Mouse (Mus musculus) MEL (cell line): ENCODE results near the gene Epb42. TPM values are rescaled to one million over a fixed set of nuclear protein-coding genes. Genes with fewer than 3 reads are reported as not detected.
A peak's percentile ranks its signal among the peaks of the same experiment; 100 is the strongest.

Experiments used
- DNase-seq: peaks from one replicate; pipeline ENCODE4 v3.0.0; 2011; ENCODE audit warnings: low read depth, low spot score
- H3K27ac ChIP-seq: 2 replicates; pipeline ENCODE4 v1.5.1; 2012; ENCODE audit warnings: low read depth, mild to moderate bottlenecking, control low read depth, low read length, moderate library complexity; ENCODE audit not compliant: control insufficient read depth
- H3K27me3 ChIP-seq, 2 experiments: fragments of 150-350 bp in 1 of 2; sonication (generic) in 1 of 2; 2 replicates each; pipeline ENCODE4 v1.6.1; 2012; ENCODE audit warnings: low read length in 2 of 2, mild to moderate bottlenecking in 2 of 2, improper control_type of control experiment in 1 of 2, moderate library complexity in 1 of 2; ENCODE audit not compliant: insufficient read depth in 2 of 2, control insufficient read depth in 1 of 2
- H3K36me3 ChIP-seq, 2 experiments: 2 replicates each; pipeline ENCODE4 v1.6.1; 2012 to 2014; ENCODE audit warnings: low read length in 2 of 2, improper control_type of control experiment in 1 of 2, inconsistent platforms in 1 of 2, mild to moderate bottlenecking in 1 of 2; ENCODE audit not compliant: insufficient read depth in 2 of 2, control insufficient read depth in 1 of 2
- H3K4me1 ChIP-seq, 2 experiments: fragments of 150-350 bp in 1 of 2; sonication (generic) in 1 of 2; 2 replicates each; pipeline ENCODE4 v1.6.1; 2012; ENCODE audit warnings: low read length in 2 of 2, improper control_type of control experiment in 1 of 2, mild to moderate bottlenecking in 1 of 2; ENCODE audit not compliant: insufficient read depth in 2 of 2, control insufficient read depth in 1 of 2
- H3K4me3 ChIP-seq, 2 experiments: fragments of 150-350 bp in 1 of 2; sonication (generic) in 1 of 2; 2 replicates each; pipeline ENCODE4 v1.5.1; 2012; ENCODE audit warnings: low read depth in 2 of 2, low read length in 2 of 2, mild to moderate bottlenecking in 2 of 2, moderate library complexity in 2 of 2, control low read depth in 1 of 2, improper control_type of control experiment in 1 of 2; ENCODE audit not compliant: control insufficient read depth in 1 of 2, insufficient read depth in 1 of 2
- H3K79me2 ChIP-seq: 2 replicates; pipeline ENCODE4 v1.6.1; 2012; ENCODE audit warnings: mild to moderate bottlenecking, low read length, moderate library complexity; ENCODE audit not compliant: control insufficient read depth, poor library complexity, insufficient read depth
- H3K9ac ChIP-seq: 2 replicates; pipeline ENCODE4 v1.6.1; 2012; ENCODE audit warnings: low read depth, mild to moderate bottlenecking, control low read depth, low read length, moderate library complexity; ENCODE audit not compliant: control insufficient read depth, poor library complexity, severe bottlenecking
- H3K9me3 ChIP-seq: fragments of 150-350 bp; sonication (generic); replicated peaks from 2 replicates; pipeline ENCODE4 v1.6.1; 2012; ENCODE audit warnings: mild to moderate bottlenecking, low read length, improper control_type of control experiment, moderate library complexity; ENCODE audit not compliant: insufficient read depth
- ELF1 ChIP-seq: IDR thresholded peaks from 2 replicates; pipeline ENCODE4 v1.6.1; 2014; ENCODE audit warnings: low read depth, mild to moderate bottlenecking, inconsistent platforms, low read length, improper control_type of control experiment, moderate library complexity
- EP300 ChIP-seq, 2 experiments: IDR thresholded peaks; 2 replicates each; pipeline ENCODE4 v1.6.1; 2011; ENCODE audit warnings: improper control_type of control experiment in 2 of 2, low read length in 2 of 2, low read depth in 1 of 2, mild to moderate bottlenecking in 1 of 2
- ETS1 ChIP-seq: IDR thresholded peaks from 2 replicates; pipeline ENCODE4 v1.6.1; 2012; ENCODE audit warnings: low read depth, mild to moderate bottlenecking, inconsistent platforms, low read length, improper control_type of control experiment, moderate library complexity
- JUND ChIP-seq: IDR thresholded peaks from 2 replicates; pipeline ENCODE4 v1.6.1; 2011; ENCODE audit warnings: low read depth, mild to moderate bottlenecking, improper control_type of control experiment, low read length
- MAFK ChIP-seq: IDR thresholded peaks from 2 replicates; pipeline ENCODE4 v1.6.1; 2011; ENCODE audit warnings: low read depth, mild to moderate bottlenecking, low read length, improper control_type of control experiment, borderline replicate concordance
- MAX ChIP-seq: IDR thresholded peaks from 2 replicates; pipeline ENCODE4 v1.6.1; 2011; ENCODE audit warnings: low read length, improper control_type of control experiment
- MAZ ChIP-seq: IDR thresholded peaks from 2 replicates; pipeline ENCODE4 v1.6.1; 2012; ENCODE audit warnings: low read depth, mild to moderate bottlenecking, inconsistent platforms, low read length, improper control_type of control experiment
- MEF2A ChIP-seq: IDR thresholded peaks from 2 replicates; pipeline ENCODE4 v1.6.1; 2014; ENCODE audit warnings: low read depth, mild to moderate bottlenecking, inconsistent platforms, low read length, improper control_type of control experiment; ENCODE audit not compliant: poor library complexity, insufficient replicate concordance, severe bottlenecking; ENCODE audit errors: extremely low read depth
- MXI1 ChIP-seq: IDR thresholded peaks from 2 replicates; pipeline ENCODE4 v1.6.1; 2011; ENCODE audit warnings: mild to moderate bottlenecking, low read depth, low read length, improper control_type of control experiment
- MYC ChIP-seq: IDR thresholded peaks from 2 replicates; pipeline ENCODE4 v1.6.1; 2011; ENCODE audit warnings: low read depth, mild to moderate bottlenecking, low read length, improper control_type of control experiment, moderate library complexity
- POLR2AphosphoS2 ChIP-seq: IDR thresholded peaks from 2 replicates; pipeline ENCODE4 v1.6.1; 2011; ENCODE audit warnings: low read length, improper control_type of control experiment
- TAL1 ChIP-seq: IDR thresholded peaks from 2 replicates; pipeline ENCODE4 v1.6.1; 2012; ENCODE audit warnings: mild to moderate bottlenecking, inconsistent platforms, low read length, moderate library complexity, mixed read lengths
- ZNF384 ChIP-seq: IDR thresholded peaks from 2 replicates; pipeline ENCODE4 v1.6.1; 2012; ENCODE audit warnings: low read depth, mild to moderate bottlenecking, inconsistent platforms, low read length, improper control_type of control experiment
- polyA plus RNA-seq, 2 experiments: library from polyadenylated mRNA; stranded (reverse) in 1 of 2; unstranded in 1 of 2; fragments of >175 nt in 1 of 2; fragments of >200 nt in 1 of 2; gene quantifications; 2 replicates each; pipeline versions ENCODE4 v1.2.1 to v1.2.4; 2012; ENCODE audit warnings: low replicate concordance in 2 of 2, low read depth in 1 of 2; ENCODE audit not compliant: insufficient read length in 2 of 2, insufficient read depth in 1 of 2, missing spikeins in 1 of 2
- total RNA-seq: library from RNA; depleted of rRNA; stranded (reverse); fragments of 300-350 nt; gene quantifications from 2 replicates; pipeline ENCODE4 v1.2.3, GENCODE M21; 2012; rRNA removed

The Epb42 gene
- total and polyA plus RNA-seq, 3 experiments, result 2.3 to 2.9 TPM; not detected in 1

DNA sequence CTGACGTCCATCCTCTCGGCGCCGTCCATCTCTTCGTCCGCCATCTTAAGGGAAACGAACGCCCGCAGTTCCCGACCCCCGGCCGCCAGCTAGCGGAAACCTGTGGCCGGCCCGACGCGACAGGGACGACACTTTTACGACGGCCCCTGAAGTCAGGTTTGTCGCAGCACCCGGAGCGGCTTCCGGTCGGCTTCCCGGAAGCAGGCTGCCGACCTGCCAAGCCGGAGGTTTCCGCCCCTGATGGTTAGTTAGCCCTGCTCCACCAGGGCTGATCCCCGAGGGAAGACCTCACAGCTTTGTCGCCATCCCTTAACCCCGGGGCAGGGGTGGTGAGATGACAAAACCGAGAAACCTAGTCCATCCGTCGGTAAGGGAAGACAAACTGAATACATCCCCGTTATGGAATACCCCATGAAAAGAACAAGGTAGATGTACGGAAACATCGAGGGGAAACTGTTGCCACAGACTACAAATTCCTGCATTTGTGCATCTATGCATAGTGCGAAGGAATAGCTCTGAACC lies 66.3 kb downstream of the Epb42 start, which contains the start of gene Ubr1 (continued):
- TF ChIP-seq JUND (no peak), ELF1 (peak; percentile 94), ETS1 (no peak; the same call in 1 of the 2 replicates), MEF2A (no peak), MAFK (no peak), POLR2AphosphoS2 (no peak; the same call in none of the 2 replicates), TAL1 (no peak), MYC (0 out of 2 replicates have a peak, but pooled peaks have one; percentile 63), ZNF384 (peak; percentile 35; the same call in 1 of the 2 replicates)

DNA sequence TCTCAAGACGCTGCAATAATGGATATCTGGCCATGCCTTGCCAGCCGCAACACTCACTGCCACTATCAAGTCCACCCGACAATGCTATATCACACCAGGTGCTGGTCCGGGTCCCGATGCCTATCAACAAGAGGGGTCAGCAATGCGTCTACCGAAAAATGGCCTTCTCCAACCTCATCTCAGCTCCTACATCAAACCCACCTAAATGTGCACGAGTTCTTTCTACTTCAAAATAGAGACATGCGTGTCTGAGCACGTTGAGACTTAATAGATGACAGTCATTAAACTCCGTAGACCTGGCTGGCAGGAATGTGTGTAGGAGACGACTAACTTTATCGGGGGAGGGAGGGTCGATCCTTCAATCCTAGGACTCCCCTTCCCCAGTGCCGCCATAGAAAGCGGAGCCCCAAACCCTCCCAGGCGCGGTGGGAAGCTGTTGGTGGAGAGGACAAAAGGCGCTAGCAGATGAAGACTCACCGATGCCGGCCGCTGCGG lies 66.8 kb downstream of the Epb42 start:
- peaks cover 2 to 3% of the 10 kb centered on the region in 2 experiments; a peak in 2 of 4 replicates for H3K4me1 ChIP-seq
- peak overlapping the region; percentile 73 to 93 for H3K4me3 ChIP-seq
- peak; percentile 14; the same call in 1 of the 2 replicates for TF ChIP-seq MXI1
- TF ChIP-seq ZNF384, result no peak
- no peak for TF ChIP-seq EP300 (IDR thresholded peaks at IDR 0.05; ENCODE audit: low read depth in 1 of 2, low read length in 2 of 2)
- no peak for TF ChIP-seq MEF2A
- TF ChIP-seq MAX, result peak; percentile 32; the same call in 1 of the 2 replicates
- TF ChIP-seq MAZ, result no peak
- H3K36me3 ChIP-seq, result peaks cover 0 to 16% of the 10 kb centered on the region in 2 experiments; a peak in 3 of 4 replicates
- peaks cover 22% of the 10 kb centered on the region for H3K79me2 ChIP-seq
- H3K9me3 ChIP-seq, result no peaks in the 10 kb centered on the region
- peak overlapping the region; percentile 84 for H3K9ac ChIP-seq
- no peak for DNase-seq
- H3K27ac ChIP-seq, result peak overlapping the region; percentile 62
- H3K27me3 ChIP-seq, result no peaks in the 10 kb centered on the region

Other genes starting within 250 kb of the Epb42 start
- gene Cdan1, start 186.9 kb downstream of the Epb42 start, total RNA-seq, result 10.8 and 10.9 TPM in 2 replicates
- gene Cdan1, start 186.9 kb downstream of the Epb42 start, polyA plus RNA-seq, result 10 to 100 TPM in 1 of 2 experiments, not detected in 1; 27.6 TPM
- 2.1 and 2.6 TPM in 2 replicates for gene Ttbk2, start 186.5 kb downstream of the Epb42 start, total RNA-seq
- 1 to 10 TPM in 1 of 2 experiments, not detected in 1; 3.0 TPM for gene Ttbk2, start 186.5 kb downstream of the Epb42 start, polyA plus RNA-seq
- gene Ubr1, start 66.4 kb downstream of the Epb42 start, total RNA-seq, result 11.4 and 12.8 TPM in 2 replicates
- gene Ubr1, start 66.4 kb downstream of the Epb42 start, polyA plus RNA-seq, result 10 to 100 TPM in 1 of 2 experiments, not detected in 1; 27.8 TPM
- gene Tmem62, start 60.1 kb downstream of the Epb42 start, total RNA-seq, result 1.8 and 2.0 TPM in 2 replicates
- gene Tmem62, start 60.1 kb downstream of the Epb42 start, polyA plus RNA-seq, result 1 to 10 TPM in 1 of 2 experiments, not detected in 1; 2.9 TPM
- gene Ccndbp1, start 28.7 kb downstream of the Epb42 start, total RNA-seq, result 24.6 and 25.7 TPM in 2 replicates
- gene Ccndbp1, start 28.7 kb downstream of the Epb42 start, polyA plus RNA-seq, result 100 to 1,000 TPM in 1 of 2 experiments, 10 to 100 TPM in 1; 26.1 to 250 TPM
- not detected in 2 replicates for gene Tgm5, start 48.8 kb upstream of the Epb42 start, total RNA-seq
- gene Tgm5, start 48.8 kb upstream of the Epb42 start, polyA plus RNA-seq, result not detected
- gene Tgm7, start 72.7 kb upstream of the Epb42 start, total RNA-seq, result not detected in 2 replicates
- not detected for gene Tgm7, start 72.7 kb upstream of the Epb42 start, polyA plus RNA-seq
- 9.3 and 10.8 TPM in 2 replicates for gene Adal, start 103.4 kb upstream of the Epb42 start, total RNA-seq
- 100 to 1,000 TPM in 1 of 2 experiments, 10 to 100 TPM in 1; 12.1 to 101 TPM for gene Adal, start 103.4 kb upstream of the Epb42 start, polyA plus RNA-seq
- gene Lcmt2, start 103.6 kb upstream of the Epb42 start, total RNA-seq, result 9.4 and 13.2 TPM in 2 replicates
- 10 to 100 TPM in 1 of 2 experiments, not detected in 1; 12.9 TPM for gene Lcmt2, start 103.6 kb upstream of the Epb42 start, polyA plus RNA-seq
- 27.9 and 31.3 TPM in 2 replicates for gene Tubgcp4, start 133.6 kb upstream of the Epb42 start, total RNA-seq
- gene Tubgcp4, start 133.6 kb upstream of the Epb42 start, polyA plus RNA-seq, result 10 to 100 TPM in 1 of 2 experiments, not detected in 1; 38.9 TPM
- 6.5 and 6.7 TPM in 2 replicates for gene Zscan29, start 134.1 kb upstream of the Epb42 start, total RNA-seq
- 100 to 1,000 TPM in 1 of 2 experiments, 10 to 100 TPM in 1; 10.2 to 199 TPM for gene Zscan29, start 134.1 kb upstream of the Epb42 start, polyA plus RNA-seq
- gene Trp53bp1, start 234.3 kb upstream of the Epb42 start, total RNA-seq, result 13.4 and 16.6 TPM in 2 replicates
- gene Trp53bp1, start 234.3 kb upstream of the Epb42 start, polyA plus RNA-seq, result 100 to 1,000 TPM in 1 of 2 experiments, 10 to 100 TPM in 1; 37.3 to 160 TPM